Mouse (Mus musculus): ENCODE results near the gene Sec24c.

DNA sequence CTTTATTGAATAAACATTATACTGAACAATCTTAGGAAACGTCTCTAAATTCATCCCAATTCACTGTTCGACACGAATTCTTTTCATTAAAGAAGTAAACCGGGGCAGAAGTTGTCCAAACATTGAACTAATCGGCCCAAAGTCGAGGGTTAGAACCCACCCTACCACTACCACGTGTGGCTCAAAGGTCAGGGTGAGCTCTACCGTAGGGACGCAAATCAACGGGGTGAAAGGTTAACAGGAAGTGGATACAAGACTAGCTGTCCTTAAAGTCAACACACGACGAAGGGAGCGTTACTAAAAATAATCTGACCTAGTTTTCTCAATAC, 409 bp upstream of the Sec24c start:
- TF ChIP-seq GATA1 (IDR thresholded peaks at IDR 0.05; ENCODE audit: low read length) (no peak), TAL1 (IDR thresholded peaks at IDR 0.05; ENCODE audit: low read length) (no peak)
